Mouse (Mus musculus) cerebellum, adult 2 months (tissue): ENCODE results near the gene Vps8.

Experiments
- CTCF ChIP-seq: fragments of 200-500 bp; IDR thresholded peaks from 2 replicates; pipeline ENCODE4 v1.5.1; 2011; ENCODE audit warnings: low read depth, mild to moderate bottlenecking, control low read depth, low read length, moderate library complexity, borderline replicate concordance; ENCODE audit not compliant: insufficient read depth
- POLR2A ChIP-seq: fragments of 200-500 bp; IDR thresholded peaks from 2 replicates; pipeline ENCODE4 v1.6.1; 2011; ENCODE audit warnings: low read length, control low read depth, borderline replicate concordance; ENCODE audit not compliant: insufficient read depth

GRCm38 (mm10) chr16:21644574-21644973 lies 221.7 kb downstream of the Vps8 start:
- TF ChIP-seq POLR2A (no peak), CTCF (no peak)
